Mouse (Mus musculus): ENCODE data around the gene Exosc10.
A peak's percentile ranks its signal among the peaks of the same experiment; 100 is the strongest.

Exosc10 gene

GRCm38 (mm10) chr4:148558297-148559000 lies at the start of gene Exosc10:
Gene Exosc10 (plus strand): TSS chr4:148558429.
- peak; percentile 84 for DNase-seq (ENCODE audit: low read depth, low spot score)

- no peak for DNase-seq (ENCODE audit: low read depth, low spot score)
Observed at GRCm38 (mm10) chr4:148509450-148510084, 48.7 kb upstream of the Exosc10 start.

GRCm38 (mm10) chr4:148510691-148511090 lies 47.5 kb upstream of the Exosc10 start:
- no peak for DNase-seq (ENCODE audit: low read depth, low spot score)

- no peak for DNase-seq (ENCODE audit: low read depth, low spot score)
Observed at GRCm38 (mm10) chr4:148511334-148511733, 46.9 kb upstream of the Exosc10 start.

GRCm38 (mm10) chr4:148513021-148513559 lies 45.1 kb upstream of the Exosc10 start:
- DNase-seq (ENCODE audit: low read depth, low spot score) = no peak

GRCm38 (mm10) chr4:148515313-148515712 lies 42.9 kb upstream of the Exosc10 start:
- DNase-seq (ENCODE audit: low read depth, low spot score) = peak; percentile 40

GRCm38 (mm10) chr4:148517809-148518208 lies 40.4 kb upstream of the Exosc10 start:
- no peak for DNase-seq (ENCODE audit: low read depth, low spot score)

- no peak for DNase-seq (ENCODE audit: low read depth, low spot score)
Observed at GRCm38 (mm10) chr4:148518235-148518795, 39.9 kb upstream of the Exosc10 start.

GRCm38 (mm10) chr4:148523538-148523937 lies 34.7 kb upstream of the Exosc10 start:
- DNase-seq (ENCODE audit: low read depth, low spot score) = no peak

- no peak for DNase-seq (ENCODE audit: low read depth, low spot score)
Observed at GRCm38 (mm10) chr4:148527158-148527910, 30.9 kb upstream of the Exosc10 start.

- no peak for DNase-seq (ENCODE audit: low read depth, low spot score)
Observed at GRCm38 (mm10) chr4:148530351-148530750, 27.9 kb upstream of the Exosc10 start.

GRCm38 (mm10) chr4:148530778-148531177 lies 27.5 kb upstream of the Exosc10 start:
- no peak for DNase-seq (ENCODE audit: low read depth, low spot score)

GRCm38 (mm10) chr4:148531341-148531740 lies 26.9 kb upstream of the Exosc10 start:
- DNase-seq (ENCODE audit: low read depth, low spot score) = no peak

- no peak for DNase-seq (ENCODE audit: low read depth, low spot score)
Observed at GRCm38 (mm10) chr4:148532516-148532915, 25.7 kb upstream of the Exosc10 start.

- DNase-seq (ENCODE audit: low read depth, low spot score) = no peak
Observed at GRCm38 (mm10) chr4:148533613-148534328, 24.5 kb upstream of the Exosc10 start.

GRCm38 (mm10) chr4:148535876-148536275 lies 22.4 kb upstream of the Exosc10 start:
- DNase-seq (ENCODE audit: low read depth, low spot score) = no peak

GRCm38 (mm10) chr4:148549106-148549505 lies 9.1 kb upstream of the Exosc10 start:
- DNase-seq (ENCODE audit: low read depth, low spot score) = no peak

- DNase-seq (ENCODE audit: low read depth, low spot score) = no peak
Observed at GRCm38 (mm10) chr4:148557766-148558165, 463 bp upstream of the Exosc10 start.

GRCm38 (mm10) chr4:148562676-148563075 lies 4.4 kb downstream of the Exosc10 start:
- DNase-seq (ENCODE audit: low read depth, low spot score) = peak; percentile 54

GRCm38 (mm10) chr4:148563595-148563994 lies 5.4 kb downstream of the Exosc10 start:
- DNase-seq (ENCODE audit: low read depth, low spot score) = no peak

GRCm38 (mm10) chr4:148570138-148570537 lies 11.9 kb downstream of the Exosc10 start:
- no peak for DNase-seq (ENCODE audit: low read depth, low spot score)
